Mouse (Mus musculus) spleen, adult 2 months (tissue): ENCODE results near the gene Gdpd5.

Experiments used
- CTCF ChIP-seq: fragments of 200-500 bp; IDR thresholded peaks from 2 replicates; pipeline ENCODE4 v1.5.1; 2011; ENCODE audit warnings: mild to moderate bottlenecking, inconsistent platforms; ENCODE audit not compliant: insufficient read depth, insufficient read length, insufficient replicate concordance; ENCODE audit errors: extremely low read depth
- POLR2A ChIP-seq: fragments of 200-500 bp; IDR thresholded peaks from 2 replicates; pipeline ENCODE4 v1.6.1; 2011; ENCODE audit warnings: low read depth, low read length, inconsistent platforms

DNA sequence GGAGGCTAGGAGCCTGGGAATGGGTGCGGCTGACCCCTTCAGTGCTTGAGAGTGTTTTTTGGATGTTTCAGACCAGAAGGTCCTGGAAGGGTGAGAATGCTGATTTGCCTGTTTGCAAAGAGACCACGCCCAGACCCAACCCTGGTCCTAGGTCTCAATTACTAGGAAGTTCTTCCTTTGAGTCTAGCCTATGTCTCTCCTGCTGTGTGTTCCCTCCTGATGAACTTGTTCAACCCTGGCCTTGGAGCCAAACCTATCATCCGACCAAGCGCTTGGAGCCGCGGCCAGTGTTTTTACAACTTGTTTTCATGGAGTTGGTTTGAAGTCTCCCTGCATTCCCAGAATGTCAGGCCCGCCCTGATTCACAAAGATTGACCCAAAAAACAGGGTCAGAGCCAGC lies 22.0 kb downstream of the Gdpd5 start:
- TF ChIP-seq POLR2A (no peak), CTCF (no peak)
